Mouse (Mus musculus): ENCODE results near the gene Rab20.

DNA sequence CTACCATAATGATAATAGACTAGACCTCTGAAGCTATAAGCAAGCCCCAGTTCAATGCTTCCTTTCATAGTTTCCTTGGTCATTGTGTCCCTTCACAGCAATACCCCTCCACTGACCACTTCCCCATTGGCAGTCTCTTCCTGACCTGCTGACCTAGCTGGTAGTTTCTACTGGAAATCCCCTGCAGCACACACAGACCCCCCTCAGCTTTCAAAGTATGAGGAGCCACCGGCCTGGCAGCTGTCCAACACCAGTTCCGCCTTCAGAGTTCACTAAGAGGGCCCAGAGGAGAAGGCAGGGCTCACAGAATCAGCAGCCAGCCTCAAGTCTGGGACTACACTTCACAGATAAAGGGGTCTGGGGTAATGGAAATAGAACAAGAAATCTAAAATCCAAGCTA, 17.6 kb downstream of the Rab20 start:
- TF ChIP-seq CTCF (conservative IDR thresholded peaks at IDR 0.05; ENCODE audit: low read length) (no peak), NANOG (IDR thresholded peaks at IDR 0.05; ENCODE audit: borderline replicate concordance, low read length) (no peak)
